Mouse (Mus musculus) ES-Bruce4 (cell line): ENCODE measurements at regions not wholly inside any gene's neighbourhood (a gene's known extent, or its start where the extent isn't known, plus 50 kb on each side); places are given as distances from the start of the nearest gene placed in this dataset.

Experiments
- CTCF ChIP-seq: IDR thresholded peaks from one replicate; pipeline ENCODE4 v1.8.1; 2011; ENCODE audit warnings: low read depth, low read length
- EP300 ChIP-seq: IDR thresholded peaks from 2 replicates; pipeline ENCODE4 v1.6.1; 2011; ENCODE audit warnings: low read depth, low read length; ENCODE audit not compliant: insufficient read depth
- POLR2A ChIP-seq: IDR thresholded peaks from one replicate; pipeline ENCODE4 v1.8.1; 2011; ENCODE audit warnings: low read length; ENCODE audit not compliant: insufficient read depth

DNA sequence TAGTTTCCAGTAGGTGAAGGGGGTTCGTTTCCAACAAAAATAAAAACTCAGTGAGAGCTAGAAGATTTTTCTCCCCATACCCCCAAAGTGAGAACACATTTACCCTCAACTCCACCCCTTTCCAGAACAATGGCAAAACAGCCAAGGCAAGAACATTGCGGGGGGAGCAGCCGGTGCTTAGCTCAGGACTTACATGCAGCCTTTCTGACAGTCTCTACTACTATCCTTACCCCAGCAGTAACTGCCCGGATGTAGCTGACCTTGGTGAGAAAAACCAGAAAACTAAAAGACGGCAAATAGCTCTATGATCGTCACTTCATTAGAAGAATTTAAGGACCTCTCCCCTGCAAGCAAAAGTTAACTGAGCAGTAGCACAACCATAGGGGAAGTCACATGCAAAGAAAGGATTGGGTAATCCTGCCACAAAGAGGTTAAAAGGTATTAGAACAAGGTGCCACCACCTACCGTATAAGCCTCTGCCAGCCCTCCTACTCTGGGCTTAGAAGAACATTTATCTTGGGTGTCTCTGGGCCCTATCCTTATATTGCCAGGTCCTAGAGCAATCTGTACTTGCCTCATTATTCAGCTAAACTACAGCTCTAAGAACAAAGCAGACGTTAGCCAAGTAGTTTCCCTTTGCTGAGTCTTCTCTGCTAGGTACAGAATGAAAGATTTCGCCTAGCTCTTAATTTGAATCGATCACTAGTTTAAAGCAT lies 119.0 kb downstream of the Psat1 start:
- TF ChIP-seq POLR2A, result no peak
- TF ChIP-seq EP300, result no peak
- TF ChIP-seq CTCF, result no peak
